Mouse (Mus musculus) bone marrow, adult 2 months (tissue): ENCODE data around the gene Ccser1.

Experiments used
- CTCF ChIP-seq: fragments of 200-500 bp; IDR thresholded peaks from 2 replicates; pipeline ENCODE4 v1.5.1; 2011; ENCODE audit warnings: low read length, control low read depth; ENCODE audit not compliant: control insufficient read depth, insufficient read depth
- POLR2A ChIP-seq: fragments of 200-500 bp; IDR thresholded peaks from 2 replicates; pipeline ENCODE4 v1.6.1; 2011; ENCODE audit warnings: low read depth, mild to moderate bottlenecking, control low read depth, low read length, borderline replicate concordance; ENCODE audit not compliant: control insufficient read depth

- TF ChIP-seq POLR2A (no peak), CTCF (no peak)
Measured at GRCm38 (mm10) chr6:61242556-61242955, 62.4 kb downstream of the Ccser1 start.
